Mouse (Mus musculus): Measurements from ENCODE around the gene Rbm24. TPM values are rescaled to one million over a fixed set of nuclear protein-coding genes. Genes with fewer than 3 reads are reported as not detected.

The Rbm24 gene
- polyA plus RNA-seq, 1 experiment, result 3.5 TPM

- 81% methylated on average over 6 of the region's 6 CpGs for WGBS
- Histone ChIP-seq H3K27ac (ENCODE audit: control insufficient read depth, insufficient read depth, low read depth, low read length, poor library complexity) (no peak overlapping the region), H3K4me3 (replicated peaks; ENCODE audit: control insufficient read depth, low read depth, low read length) (no peak overlapping the region), H3K4me1 (ENCODE audit: control insufficient read depth, insufficient read depth, low read length) (no peaks in the 10 kb centered on the region; the same call in 1 of the 2 replicates)
- no peak for TF ChIP-seq CTCF (IDR thresholded peaks at IDR 0.05; ENCODE audit: control insufficient read depth, insufficient read depth, low read length)
- TF ChIP-seq POLR2A (IDR thresholded peaks at IDR 0.05; ENCODE audit: borderline replicate concordance, control insufficient read depth, low read depth, low read length), result no peak
Observed at GRCm38 (mm10) chr13:46446062-46446461, 27.8 kb downstream of the Rbm24 start.

DNA sequence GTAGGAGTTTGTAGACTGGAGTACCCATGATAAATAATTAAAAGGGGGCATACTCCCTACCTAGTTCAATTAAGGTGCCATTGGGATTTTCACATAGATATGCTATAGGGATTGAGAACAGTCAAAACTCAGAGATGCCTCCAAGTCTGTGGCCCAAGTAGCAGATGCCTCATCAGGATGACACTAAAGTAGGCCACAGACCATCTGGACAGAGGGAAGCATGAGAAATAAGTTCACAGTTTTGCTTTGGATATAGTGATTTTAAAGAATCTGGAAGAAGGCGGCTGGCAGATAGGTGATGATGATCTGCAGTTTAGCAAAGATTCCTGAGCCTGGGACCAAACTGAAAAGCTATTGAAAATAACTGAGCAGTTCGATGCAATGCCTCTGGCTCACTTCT is 30.0 kb downstream of the Rbm24 start:
- Histone ChIP-seq H3K4me3 (replicated peaks; ENCODE audit: control insufficient read depth, low read depth, low read length) (no peak overlapping the region), H3K27ac (ENCODE audit: control insufficient read depth, insufficient read depth, low read depth, low read length, poor library complexity) (no peak overlapping the region), H3K4me1 (ENCODE audit: control insufficient read depth, insufficient read depth, low read length) (no peaks in the 10 kb centered on the region; the same call in 1 of the 2 replicates)
- no peak for TF ChIP-seq CTCF (IDR thresholded peaks at IDR 0.05; ENCODE audit: control insufficient read depth, insufficient read depth, low read length)
- TF ChIP-seq POLR2A (IDR thresholded peaks at IDR 0.05; ENCODE audit: borderline replicate concordance, control insufficient read depth, low read depth, low read length), result no peak
- 67% methylated on average over 2 of the region's 2 CpGs for WGBS

GRCm38 (mm10) chr13:46449955-46450354 is 31.7 kb downstream of the Rbm24 start:
- no peaks in the 10 kb centered on the region; the same call in 1 of the 2 replicates for H3K4me1 ChIP-seq (ENCODE audit: control insufficient read depth, insufficient read depth, low read length)
- H3K27ac ChIP-seq (ENCODE audit: control insufficient read depth, insufficient read depth, low read depth, low read length, poor library complexity), result no peak overlapping the region
- 26% methylated on average over 4 of the region's 4 CpGs for WGBS
- TF ChIP-seq CTCF (IDR thresholded peaks at IDR 0.05; ENCODE audit: control insufficient read depth, insufficient read depth, low read length), result no peak
- no peak for TF ChIP-seq POLR2A (IDR thresholded peaks at IDR 0.05; ENCODE audit: borderline replicate concordance, control insufficient read depth, low read depth, low read length)
- no peak overlapping the region for H3K4me3 ChIP-seq (replicated peaks; ENCODE audit: control insufficient read depth, low read depth, low read length)

DNA sequence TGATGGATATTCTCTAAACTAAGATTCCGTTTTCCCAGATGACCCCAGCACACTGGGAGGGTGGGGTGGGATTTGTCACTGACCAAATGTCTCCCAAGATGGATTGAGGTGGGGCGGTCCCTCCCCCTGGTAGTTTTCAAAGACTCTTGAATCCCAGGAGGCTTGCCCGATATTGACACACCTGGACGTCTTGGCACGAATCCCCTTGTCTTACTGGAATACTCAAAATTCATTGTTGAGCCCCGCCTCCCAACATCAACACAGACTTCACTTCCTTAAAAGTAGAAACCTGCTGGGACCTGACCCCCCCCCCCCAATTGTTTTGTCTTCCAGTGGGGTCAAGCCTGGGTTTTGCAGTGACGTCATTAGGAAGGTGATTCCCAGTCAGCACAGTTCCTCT is 32.4 kb downstream of the Rbm24 start:
- no peak for TF ChIP-seq POLR2A (IDR thresholded peaks at IDR 0.05; ENCODE audit: borderline replicate concordance, control insufficient read depth, low read depth, low read length)
- TF ChIP-seq CTCF (IDR thresholded peaks at IDR 0.05; ENCODE audit: control insufficient read depth, insufficient read depth, low read length), result no peak
- Histone ChIP-seq H3K27ac (ENCODE audit: control insufficient read depth, insufficient read depth, low read depth, low read length, poor library complexity) (no peak overlapping the region), H3K4me3 (replicated peaks; ENCODE audit: control insufficient read depth, low read depth, low read length) (no peak overlapping the region), H3K4me1 (ENCODE audit: control insufficient read depth, insufficient read depth, low read length) (no peaks in the 10 kb centered on the region; the same call in 1 of the 2 replicates)
- 68% methylated on average over 7 of the region's 7 CpGs for WGBS

- Histone ChIP-seq H3K4me3 (replicated peaks; ENCODE audit: control insufficient read depth, low read depth, low read length) (no peak overlapping the region), H3K27ac (ENCODE audit: control insufficient read depth, insufficient read depth, low read depth, low read length, poor library complexity) (no peak overlapping the region), H3K4me1 (ENCODE audit: control insufficient read depth, insufficient read depth, low read length) (no peaks in the 10 kb centered on the region; the same call in 1 of the 2 replicates)
- no peak for TF ChIP-seq POLR2A (IDR thresholded peaks at IDR 0.05; ENCODE audit: borderline replicate concordance, control insufficient read depth, low read depth, low read length)
- WGBS, result 71% methylated on average over 3 of the region's 3 CpGs
Observed at GRCm38 (mm10) chr13:46451548-46451947, 33.3 kb downstream of the Rbm24 start.

- Histone ChIP-seq H3K4me1 (ENCODE audit: control insufficient read depth, insufficient read depth, low read length) (no peaks in the 10 kb centered on the region; the same call in 1 of the 2 replicates), H3K27ac (ENCODE audit: control insufficient read depth, insufficient read depth, low read depth, low read length, poor library complexity) (no peak overlapping the region), H3K4me3 (replicated peaks; ENCODE audit: control insufficient read depth, low read depth, low read length) (no peak overlapping the region)
- TF ChIP-seq CTCF (IDR thresholded peaks at IDR 0.05; ENCODE audit: control insufficient read depth, insufficient read depth, low read length), result no peak
- TF ChIP-seq POLR2A (IDR thresholded peaks at IDR 0.05; ENCODE audit: borderline replicate concordance, control insufficient read depth, low read depth, low read length), result no peak
- WGBS, result 86% methylated on average over 10 of the region's 10 CpGs
Observed at GRCm38 (mm10) chr13:46459546-46459945, 41.3 kb downstream of the Rbm24 start.

DNA sequence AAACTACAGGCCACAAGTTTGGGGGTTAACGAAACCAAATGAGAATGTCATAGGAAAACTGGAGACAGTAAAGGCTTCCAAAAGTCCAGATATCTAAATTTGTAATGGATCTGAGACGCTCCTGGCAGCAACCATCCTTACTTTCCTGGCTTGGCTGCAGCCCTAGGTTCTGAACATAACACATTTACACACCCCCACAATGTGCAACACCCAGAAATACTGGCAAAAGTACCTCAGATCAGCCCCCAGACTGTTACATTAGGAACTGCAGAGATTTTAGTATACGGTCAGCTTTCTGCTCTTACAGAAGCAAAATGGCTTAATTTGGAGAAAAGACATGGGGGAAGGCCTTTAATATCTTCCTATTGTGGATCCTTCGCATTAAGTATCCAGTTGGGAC is 44.0 kb downstream of the Rbm24 start:
- Histone ChIP-seq H3K4me3 (replicated peaks; ENCODE audit: control insufficient read depth, low read depth, low read length) (no peak overlapping the region), H3K4me1 (ENCODE audit: control insufficient read depth, insufficient read depth, low read length) (no peaks in the 10 kb centered on the region; the same call in 1 of the 2 replicates), H3K27ac (ENCODE audit: control insufficient read depth, insufficient read depth, low read depth, low read length, poor library complexity) (no peak overlapping the region)
- 86% methylated on average over 4 of the region's 4 CpGs for WGBS
- no peak for TF ChIP-seq CTCF (IDR thresholded peaks at IDR 0.05; ENCODE audit: control insufficient read depth, insufficient read depth, low read length)
- TF ChIP-seq POLR2A (IDR thresholded peaks at IDR 0.05; ENCODE audit: borderline replicate concordance, control insufficient read depth, low read depth, low read length), result no peak

DNA sequence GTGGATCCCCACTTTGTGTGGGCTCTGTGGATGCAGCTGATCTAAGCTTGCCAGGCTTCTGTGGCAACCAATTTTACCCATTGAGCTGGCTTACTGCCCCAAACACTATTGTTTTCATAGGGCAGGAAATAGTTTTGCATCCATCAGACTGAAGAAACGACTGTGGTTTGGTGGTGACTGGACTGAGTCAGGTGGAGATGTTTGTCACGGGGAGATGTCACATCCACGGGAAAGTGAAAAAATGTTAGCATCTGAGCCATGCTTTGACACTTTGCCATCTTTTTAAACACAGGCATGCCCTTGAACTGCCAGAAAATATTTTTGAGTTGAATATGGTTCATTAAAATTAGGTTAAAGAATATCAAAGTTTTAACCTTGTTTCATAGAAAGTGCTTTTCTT is 45.5 kb downstream of the Rbm24 start:
- 3% methylated on average over 3 of the region's 3 CpGs for WGBS
- TF ChIP-seq POLR2A (IDR thresholded peaks at IDR 0.05; ENCODE audit: borderline replicate concordance, control insufficient read depth, low read depth, low read length), result no peak
- TF ChIP-seq CTCF (IDR thresholded peaks at IDR 0.05; ENCODE audit: control insufficient read depth, insufficient read depth, low read length), result no peak

GRCm38 (mm10) chr13:46468251-46468650 is 50.0 kb downstream of the Rbm24 start:
- H3K4me1 ChIP-seq (ENCODE audit: control insufficient read depth, insufficient read depth, low read length), result no peaks in the 10 kb centered on the region; the same call in 1 of the 2 replicates
- TF ChIP-seq CTCF (IDR thresholded peaks at IDR 0.05; ENCODE audit: control insufficient read depth, insufficient read depth, low read length), result no peak
- TF ChIP-seq POLR2A (IDR thresholded peaks at IDR 0.05; ENCODE audit: borderline replicate concordance, control insufficient read depth, low read depth, low read length), result no peak
- no peak overlapping the region for H3K4me3 ChIP-seq (replicated peaks; ENCODE audit: control insufficient read depth, low read depth, low read length)
- no peak overlapping the region for H3K27ac ChIP-seq (ENCODE audit: control insufficient read depth, insufficient read depth, low read depth, low read length, poor library complexity)
- WGBS, result 41% methylated on average over 8 of the region's 8 CpGs

More for the DNA sequence above, 45.5 kb downstream of the Rbm24 start:
- Histone ChIP-seq H3K4me3 (replicated peaks; ENCODE audit: control insufficient read depth, low read depth, low read length) (no peak overlapping the region), H3K27ac (ENCODE audit: control insufficient read depth, insufficient read depth, low read depth, low read length, poor library complexity) (no peak overlapping the region), H3K4me1 (ENCODE audit: control insufficient read depth, insufficient read depth, low read length) (no peaks in the 10 kb centered on the region; the same call in 1 of the 2 replicates)

All from bone marrow, adult 2 months (tissue).